Mouse (Mus musculus) heart, adult 11 months (tissue): ENCODE measurements around the gene Cnn2.

Source experiments
- DNase-seq: peaks from one replicate; pipeline ENCODE4 v3.0.0; 2022

Cnn2 gene

GRCm38 (mm10) chr10:79991548-79991947, 3.2 kb downstream of the Cnn2 start:
- no peak for DNase-seq

GRCm38 (mm10) chr10:79994397-79995115, 6.2 kb downstream of the Cnn2 start:
- DNase-seq: no peak

DNA sequence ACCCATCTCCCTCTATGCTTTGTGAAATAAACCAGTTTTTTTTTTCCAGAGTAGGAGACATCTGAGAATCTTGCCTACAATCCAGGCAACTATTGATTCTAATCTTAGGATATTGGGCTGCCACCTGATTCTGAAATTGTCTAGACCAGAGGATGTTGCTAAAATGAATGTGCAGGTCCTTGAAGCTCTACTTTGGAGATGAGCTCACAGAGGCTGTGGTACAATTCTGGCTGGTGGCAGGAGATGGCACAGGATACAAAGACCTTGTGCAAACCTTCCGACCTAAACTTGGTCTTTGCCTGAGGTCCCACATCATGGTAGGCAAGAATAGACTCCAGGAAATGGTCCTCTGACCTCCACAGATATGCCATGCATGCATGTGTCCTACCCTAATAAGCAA, 7.3 kb downstream of the Cnn2 start:
- no peak for DNase-seq

- DNase-seq: peak; percentile 100
These were observed 8.1 kb downstream of the Cnn2 start, which contains the start of gene Abca7 for GRCm38 (mm10) chr10:79996272-79997033. Gene Abca7, plus strand, starts transcription at chr10:79996494.

DNA sequence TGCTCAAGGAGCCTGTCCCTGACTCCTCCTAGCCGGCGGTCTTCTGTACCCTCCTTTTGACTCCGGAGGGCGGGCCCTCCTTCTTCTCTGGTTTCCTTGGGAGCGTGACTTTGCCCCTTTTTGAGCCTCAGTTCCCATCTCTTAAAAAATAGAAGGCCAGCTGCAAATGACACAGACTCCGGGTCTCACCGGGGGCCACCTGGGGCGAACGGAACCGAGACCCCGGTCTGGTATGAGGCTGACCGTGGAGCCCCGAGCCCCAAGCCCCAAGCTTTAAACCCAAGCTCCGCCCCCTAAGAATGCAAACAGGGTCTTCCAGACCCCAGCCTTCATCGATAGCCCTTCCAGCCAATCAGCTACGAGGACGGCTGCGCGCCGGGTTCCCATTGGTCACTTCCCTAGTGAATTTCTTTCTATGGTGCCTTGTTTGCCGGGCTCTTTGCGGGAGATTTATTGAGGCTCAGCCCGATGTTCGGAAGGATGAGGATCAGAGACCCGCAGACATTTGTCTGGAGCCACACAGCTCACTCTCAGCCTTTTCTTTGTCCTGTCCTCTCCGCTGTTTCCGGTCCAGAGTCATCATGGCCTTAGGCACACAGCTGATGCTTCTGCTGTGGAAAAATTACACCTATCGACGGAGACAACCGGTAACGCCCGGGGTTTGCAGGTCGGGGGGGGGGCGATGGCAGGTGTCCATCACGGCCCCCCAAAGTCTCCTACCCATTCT, 8.8 kb downstream of the Cnn2 start:
- peak; percentile 99 for DNase-seq

DNA sequence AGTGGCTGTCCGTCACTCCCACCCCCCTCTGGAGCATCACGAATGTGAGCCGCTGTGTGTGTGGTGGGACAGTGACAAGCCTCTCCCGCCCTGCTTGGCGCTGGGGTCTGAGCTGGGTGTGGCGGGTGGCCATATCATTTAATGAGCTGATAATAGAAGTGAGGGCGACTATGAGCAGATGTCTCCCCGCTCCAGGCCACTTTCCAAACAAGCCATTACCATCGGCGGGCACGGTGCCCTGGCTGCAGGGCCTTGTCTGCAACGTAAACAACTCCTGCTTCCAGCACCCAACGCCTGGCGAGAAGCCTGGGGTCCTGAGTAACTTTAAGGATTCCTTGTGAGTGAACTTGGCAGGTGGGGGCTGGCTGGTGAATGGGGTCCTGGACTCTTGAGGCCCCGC, 9.4 kb downstream of the Cnn2 start:
- DNase-seq: peak; percentile 96

DNA sequence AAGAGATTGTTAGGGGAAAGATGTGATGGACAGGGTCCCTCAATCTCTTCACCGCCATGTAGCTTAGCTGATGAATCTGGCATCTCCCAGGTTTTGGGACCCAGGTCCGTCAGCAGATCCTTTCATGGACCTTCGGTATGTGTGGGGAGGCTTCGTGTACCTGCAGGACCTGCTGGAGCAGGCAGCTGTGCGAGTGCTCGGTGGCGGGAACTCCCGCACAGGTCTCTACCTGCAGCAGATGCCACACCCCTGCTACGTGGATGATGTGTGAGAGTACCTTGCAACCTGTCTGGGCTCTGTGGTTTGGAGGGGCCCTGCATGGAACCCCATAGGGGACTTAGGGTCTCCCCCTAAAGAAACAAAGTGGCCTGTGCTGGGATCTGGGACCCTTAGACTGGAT, 13.6 kb downstream of the Cnn2 start:
- no peak for DNase-seq

GRCm38 (mm10) chr10:80002829-80003228, 14.4 kb downstream of the Cnn2 start:
- peak; percentile 94 for DNase-seq

GRCm38 (mm10) chr10:80003374-80004232, 15.2 kb downstream of the Cnn2 start:
- peak; percentile 97 for DNase-seq

DNA sequence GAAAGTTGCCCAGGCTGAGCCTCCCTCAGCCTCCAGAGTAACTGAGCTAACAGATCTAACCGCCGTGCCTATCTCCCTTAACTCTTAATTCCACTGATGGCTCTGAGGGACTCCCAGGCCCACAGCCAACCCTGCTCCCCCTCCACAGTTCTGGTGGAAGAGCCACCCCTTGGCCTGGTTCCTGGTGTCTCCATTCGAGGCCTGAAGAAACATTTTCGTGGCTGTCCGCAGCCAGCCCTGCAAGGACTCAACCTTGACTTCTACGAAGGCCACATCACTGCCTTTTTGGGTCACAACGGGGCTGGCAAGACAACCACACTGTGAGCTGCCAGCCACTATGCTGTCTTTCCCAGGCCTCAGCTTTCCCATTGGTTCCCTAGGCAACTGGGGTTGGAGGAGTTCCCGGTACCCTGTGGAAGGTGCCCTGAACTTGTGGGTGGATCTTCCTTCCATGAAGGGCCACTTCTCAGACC, 15.9 kb downstream of the Cnn2 start:
- DNase-seq: no peak

- peak; percentile 92 for DNase-seq
These were observed 23.4 kb downstream of the Cnn2 start for GRCm38 (mm10) chr10:80011740-80012139.

GRCm38 (mm10) chr10:80013609-80014008, 25.2 kb downstream of the Cnn2 start:
- DNase-seq: peak; percentile 92

DNA sequence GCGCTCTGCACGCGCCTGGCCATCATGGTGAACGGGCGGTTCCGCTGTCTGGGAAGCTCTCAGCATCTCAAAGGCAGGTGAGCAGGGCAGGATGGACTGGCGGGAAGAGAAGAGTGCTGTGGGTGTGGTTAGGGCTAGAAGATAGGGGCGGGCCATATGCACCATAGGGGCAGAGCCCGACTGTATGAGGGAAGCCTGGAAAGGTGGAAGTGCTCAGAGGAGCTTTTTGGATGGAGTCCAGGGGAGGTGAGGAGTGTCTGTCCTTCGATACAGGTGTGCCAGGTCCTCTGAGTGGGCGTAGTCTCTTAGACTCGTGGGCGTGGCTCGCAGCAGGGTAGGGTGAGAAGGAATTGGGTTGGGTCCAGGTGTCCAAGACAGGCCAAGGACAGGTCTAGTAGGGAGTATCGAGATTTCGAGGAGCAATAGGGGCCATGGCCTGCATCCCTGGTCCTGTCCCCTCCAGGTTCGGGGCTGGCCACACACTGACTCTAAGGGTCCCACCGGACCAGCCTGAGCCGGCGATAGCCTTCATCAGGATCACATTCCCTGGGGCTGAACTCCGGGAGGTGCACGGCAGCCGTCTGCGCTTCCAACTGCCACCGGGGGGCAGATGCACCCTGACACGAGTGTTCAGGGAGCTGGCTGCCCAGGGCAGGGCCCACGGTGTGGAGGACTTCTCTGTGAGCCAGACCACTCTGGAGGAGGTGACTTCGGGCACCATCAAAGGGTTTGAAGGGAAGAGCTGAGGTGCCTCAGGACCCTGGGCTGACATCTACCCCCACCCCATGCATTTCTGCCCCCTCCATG, 26.3 kb downstream of the Cnn2 start:
- DNase-seq: peak; percentile 94

DNA sequence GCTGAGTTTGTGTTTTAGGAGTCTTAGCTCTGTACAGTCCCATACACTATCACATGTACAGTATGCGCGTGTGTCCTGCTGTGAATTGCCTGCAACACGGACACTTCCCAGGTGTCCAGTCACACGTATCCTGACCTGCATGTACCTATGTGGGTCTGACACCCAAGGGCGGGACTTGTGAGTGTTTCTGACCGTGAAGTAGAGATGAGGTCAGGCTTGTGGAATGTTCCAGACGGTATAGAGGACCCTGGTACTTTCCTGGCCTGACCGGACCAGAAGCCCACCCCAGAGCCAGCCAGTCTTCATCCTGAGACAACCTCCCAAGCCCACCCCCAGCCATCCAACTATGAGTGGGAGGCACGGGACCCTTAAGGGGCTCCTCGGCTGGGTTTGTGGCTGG, 27.2 kb downstream of the Cnn2 start:
- DNase-seq: peak; percentile 92

DNA sequence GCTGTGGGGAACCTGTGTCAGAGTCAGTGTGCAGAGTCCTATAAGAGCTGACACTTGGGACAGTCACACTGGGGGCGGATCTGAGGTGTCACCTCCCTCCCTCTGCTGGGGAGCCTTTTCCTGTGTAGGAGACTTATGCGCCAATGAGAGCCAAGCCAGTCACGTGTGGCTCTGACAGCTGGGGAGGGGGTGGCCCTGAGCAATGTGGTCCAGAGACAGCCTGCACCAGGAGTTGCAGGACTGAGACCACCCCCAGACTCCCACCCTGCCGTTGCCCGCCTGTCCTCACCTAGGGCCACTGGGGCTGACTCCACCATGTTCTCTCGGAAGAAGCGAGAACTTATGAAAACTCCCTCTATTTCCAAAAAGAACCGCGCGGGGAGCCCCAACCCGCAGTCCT, 28.1 kb downstream of the Cnn2 start, which contains the start of gene Arhgap45:
TSS of gene Arhgap45 (plus strand) at position 143 of the 400 bp plus-strand sequence.
- DNase-seq: peak; percentile 98

- peak; percentile 93 for DNase-seq
These were observed 28.5 kb downstream of the Cnn2 start for GRCm38 (mm10) chr10:80016931-80017330.

DNA sequence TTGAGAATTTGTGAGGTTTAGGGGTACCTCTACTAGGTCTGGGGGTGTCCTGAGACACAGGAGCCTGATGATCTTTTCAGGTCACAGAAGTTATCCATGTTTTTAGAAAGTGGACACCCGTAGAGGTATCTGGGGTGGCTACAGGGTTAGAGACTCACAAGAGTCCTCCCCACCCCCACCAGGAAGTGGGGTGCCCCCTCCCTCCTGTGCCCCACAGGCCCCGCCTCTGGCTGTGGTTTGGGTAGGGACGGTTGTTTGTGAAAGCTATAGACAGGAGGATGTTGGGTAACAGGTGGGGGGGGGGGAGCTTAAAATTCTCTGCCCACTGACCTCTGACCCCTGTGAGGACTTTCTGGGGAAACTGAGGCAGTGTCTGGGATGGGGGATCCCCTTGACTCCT, 29.0 kb downstream of the Cnn2 start:
- peak; percentile 98 for DNase-seq

DNA sequence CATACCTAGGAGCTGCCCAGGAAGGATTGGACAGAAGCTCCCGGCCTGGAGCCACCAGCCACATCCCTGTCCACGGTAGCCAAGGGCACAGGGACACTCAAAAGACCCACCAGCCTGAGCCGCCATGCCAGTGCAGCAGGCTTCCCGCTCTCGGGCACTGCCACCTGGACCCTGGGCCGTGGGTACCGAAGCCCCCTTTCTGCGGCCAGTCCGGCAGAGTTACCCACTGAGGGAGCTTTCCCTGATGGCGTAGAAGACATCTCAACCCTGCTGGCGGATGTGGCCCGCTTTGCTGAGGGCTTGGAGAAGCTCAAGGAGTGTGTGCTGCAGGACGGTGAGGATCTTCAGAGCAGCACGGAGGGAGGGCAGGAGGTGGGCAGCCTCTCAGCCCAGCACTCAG, 29.4 kb downstream of the Cnn2 start:
- DNase-seq: peak; percentile 93

- peak; percentile 97 for DNase-seq
These were observed 30.4 kb downstream of the Cnn2 start for GRCm38 (mm10) chr10:80018739-80019297.

DNA sequence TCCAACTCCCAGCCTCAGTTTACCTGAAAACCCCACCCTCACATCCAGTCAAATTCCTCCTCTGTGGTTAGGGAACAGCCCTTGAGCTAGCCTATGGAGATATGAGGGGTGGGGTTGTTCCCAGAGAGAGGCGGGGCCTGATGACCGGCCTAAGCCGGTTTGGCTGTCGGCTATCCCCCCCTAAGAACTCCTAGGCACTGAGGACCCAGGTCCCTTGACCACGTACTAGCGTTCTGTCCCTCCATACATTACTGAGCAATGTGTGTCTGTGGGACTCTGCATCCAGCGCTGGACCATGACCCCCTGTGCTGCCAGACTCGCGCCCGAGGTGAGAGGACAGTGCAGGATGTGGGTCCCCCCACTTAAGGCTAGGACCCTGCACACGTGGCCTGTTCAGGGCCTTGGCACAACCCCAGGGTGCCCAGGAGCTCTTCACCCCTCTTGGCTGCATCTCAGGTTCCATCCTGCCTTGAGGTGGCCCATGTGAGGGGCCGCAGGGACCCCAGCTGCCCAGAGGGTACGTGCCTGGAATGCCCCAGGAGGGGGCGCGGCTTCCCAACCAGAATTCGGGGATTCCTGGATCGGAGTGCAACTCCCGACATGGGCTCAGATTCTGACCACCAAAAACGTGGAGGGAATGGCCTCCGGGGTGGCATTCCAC, 31.2 kb downstream of the Cnn2 start:
- DNase-seq: peak; percentile 97

DNA sequence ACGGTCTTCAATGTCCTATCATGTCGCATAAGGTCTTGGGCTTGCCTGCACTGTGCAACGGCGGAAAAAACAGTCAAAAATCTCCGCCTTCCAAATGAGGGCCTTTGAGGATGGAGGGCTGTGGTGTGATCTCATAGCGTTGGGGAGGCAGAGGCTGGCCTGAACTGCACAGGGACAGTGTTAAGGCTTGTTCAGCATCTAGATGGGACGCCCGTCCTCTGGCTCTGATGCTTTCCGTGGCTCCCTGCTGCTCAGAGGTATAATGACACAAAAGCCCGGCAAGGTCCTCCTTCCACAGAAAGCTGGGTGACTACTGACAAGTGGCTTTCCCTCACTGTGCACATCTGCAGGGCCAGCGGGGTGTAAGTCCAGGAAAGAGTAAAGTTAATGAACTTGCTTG, 31.8 kb downstream of the Cnn2 start:
- DNase-seq: no peak
